Mouse (Mus musculus): Measurements from ENCODE around the gene Sppl2b. TPM values are rescaled to one million over a fixed set of nuclear protein-coding genes. Genes with fewer than 3 reads are reported as not detected.

Sppl2b gene
- total and polyA plus RNA-seq, 2 experiments from 2014 or later = 74.4 to 90.3 TPM

GRCm38 (mm10) chr10:80862305-80862704 lies 7.2 kb downstream of the Sppl2b start:
- Histone ChIP-seq H3K9ac (no peak overlapping the region), H3K27ac (ENCODE audit: low read depth, low read length) (no peak overlapping the region), H3K9me3 (ENCODE audit: low read length) (no peaks in the 10 kb centered on the region), H3K36me3 (ENCODE audit: insufficient read depth) (peaks cover 56% of the 10 kb centered on the region), H3K27me3 (ENCODE audit: insufficient read depth, low read length) (no peaks in the 10 kb centered on the region), H3K4me3 (ENCODE audit: low read depth, low read length) (no peak overlapping the region), H3K4me2 (ENCODE audit: low read depth) (no peak overlapping the region), H3K4me1 (ENCODE audit: insufficient read depth) (no peaks in the 10 kb centered on the region)
- ATAC-seq (no peak), DNase-seq (no peak)
- no peak for TF ChIP-seq CTCF (IDR thresholded peaks at IDR 0.05; ENCODE audit: low read depth)
- WGBS = 93% methylated on average over 5 of the region's 5 CpGs

- H3K27ac ChIP-seq (ENCODE audit: low read depth, low read length) = no peak overlapping the region
- H3K36me3 ChIP-seq (ENCODE audit: insufficient read depth) = peaks cover 63% of the 10 kb centered on the region
- no peaks in the 10 kb centered on the region for H3K9me3 ChIP-seq (ENCODE audit: low read length)
- no peak for ATAC-seq
- DNase-seq = no peak
- H3K4me1 ChIP-seq (ENCODE audit: insufficient read depth) = no peaks in the 10 kb centered on the region
- H3K9ac ChIP-seq = no peak overlapping the region
- H3K4me3 ChIP-seq (ENCODE audit: low read depth, low read length) = no peak overlapping the region
- TF ChIP-seq CTCF (IDR thresholded peaks at IDR 0.05; ENCODE audit: low read depth) = no peak
- no peaks in the 10 kb centered on the region for H3K27me3 ChIP-seq (ENCODE audit: insufficient read depth, low read length)
- no peak overlapping the region for H3K4me2 ChIP-seq (ENCODE audit: low read depth)
- 85% methylated on average over 16 of the region's 16 CpGs for WGBS
Observed at GRCm38 (mm10) chr10:80864446-80864845, 9.4 kb downstream of the Sppl2b start.

GRCm38 (mm10) chr10:80870993-80871392 lies 15.9 kb downstream of the Sppl2b start:
- peaks cover 16% of the 10 kb centered on the region for H3K36me3 ChIP-seq (ENCODE audit: insufficient read depth)
- no peak for DNase-seq
- 92% methylated on average over 3 of the region's 6 CpGs for WGBS

GRCm38 (mm10) chr10:80871581-80871980 lies 16.5 kb downstream of the Sppl2b start, which contains the start of gene Tmprss9:
Tmprss9 (plus strand) TSS chr10:80871848.
- no peak within 1 kb of the TSS for H3K27ac ChIP-seq (ENCODE audit: low read depth, low read length)
- no peaks in the 10 kb centered on the region for H3K27me3 ChIP-seq (ENCODE audit: insufficient read depth, low read length)
- no peak for TF ChIP-seq CTCF (IDR thresholded peaks at IDR 0.05; ENCODE audit: low read depth)
- no peaks in the 10 kb centered on the region for H3K9me3 ChIP-seq (ENCODE audit: low read length)
- ATAC-seq = no peak
- no peak within 1 kb of the TSS for H3K4me2 ChIP-seq (ENCODE audit: low read depth)
- peaks cover 11% of the 10 kb centered on the region for H3K36me3 ChIP-seq (ENCODE audit: insufficient read depth)
- H3K4me3 ChIP-seq (ENCODE audit: low read depth, low read length) = no peak within 1 kb of the TSS
- H3K9ac ChIP-seq = no peak within 1 kb of the TSS
- no peaks in the 10 kb centered on the region for H3K4me1 ChIP-seq (ENCODE audit: insufficient read depth)
- DNase-seq = no peak
- WGBS = 35% methylated on average over 9 of the region's 9 CpGs

More at GRCm38 (mm10) chr10:80870993-80871392, 15.9 kb downstream of the Sppl2b start:
- no peak for ATAC-seq
- TF ChIP-seq CTCF (IDR thresholded peaks at IDR 0.05; ENCODE audit: low read depth) = no peak
- Histone ChIP-seq H3K27ac (ENCODE audit: low read depth, low read length) (no peak overlapping the region), H3K27me3 (ENCODE audit: insufficient read depth, low read length) (no peaks in the 10 kb centered on the region), H3K4me3 (ENCODE audit: low read depth, low read length) (no peak overlapping the region), H3K4me2 (ENCODE audit: low read depth) (no peak overlapping the region), H3K9ac (no peak overlapping the region), H3K4me1 (ENCODE audit: insufficient read depth) (no peaks in the 10 kb centered on the region), H3K9me3 (ENCODE audit: low read length) (no peaks in the 10 kb centered on the region)

- WGBS = 79% methylated on average over 9 of the region's 9 CpGs
- no peak for TF ChIP-seq CTCF (IDR thresholded peaks at IDR 0.05; ENCODE audit: low read depth)
- no peak for DNase-seq
Observed at GRCm38 (mm10) chr10:80874035-80874434, 19.0 kb downstream of the Sppl2b start.

GRCm38 (mm10) chr10:80876028-80876427 lies 21.0 kb downstream of the Sppl2b start:
- peak; percentile 75 for TF ChIP-seq CTCF (IDR thresholded peaks at IDR 0.05; ENCODE audit: low read depth)
- H3K4me3 ChIP-seq (ENCODE audit: low read depth, low read length) = no peak overlapping the region
- H3K27me3 ChIP-seq (ENCODE audit: insufficient read depth, low read length) = no peaks in the 10 kb centered on the region
- WGBS = 25% methylated on average over 5 of the region's 5 CpGs
- H3K4me2 ChIP-seq (ENCODE audit: low read depth) = no peak overlapping the region
- H3K9me3 ChIP-seq (ENCODE audit: low read length) = no peaks in the 10 kb centered on the region
- no peak overlapping the region for H3K9ac ChIP-seq
- DNase-seq (peak; percentile 54), ATAC-seq (peak; percentile 66)
- H3K27ac ChIP-seq (ENCODE audit: low read depth, low read length) = no peak overlapping the region
- H3K36me3 ChIP-seq (ENCODE audit: insufficient read depth) = no peaks in the 10 kb centered on the region
- no peaks in the 10 kb centered on the region for H3K4me1 ChIP-seq (ENCODE audit: insufficient read depth)

More at GRCm38 (mm10) chr10:80874035-80874434, 19.0 kb downstream of the Sppl2b start:
- Histone ChIP-seq H3K27me3 (ENCODE audit: insufficient read depth, low read length) (no peaks in the 10 kb centered on the region), H3K27ac (ENCODE audit: low read depth, low read length) (no peak overlapping the region), H3K9ac (no peak overlapping the region), H3K9me3 (ENCODE audit: low read length) (no peaks in the 10 kb centered on the region), H3K36me3 (ENCODE audit: insufficient read depth) (no peaks in the 10 kb centered on the region), H3K4me1 (ENCODE audit: insufficient read depth) (no peaks in the 10 kb centered on the region), H3K4me3 (ENCODE audit: low read depth, low read length) (no peak overlapping the region), H3K4me2 (ENCODE audit: low read depth) (no peak overlapping the region)
- ATAC-seq = no peak

- H3K4me3 ChIP-seq (ENCODE audit: low read depth, low read length) = no peak overlapping the region
- H3K27me3 ChIP-seq (ENCODE audit: insufficient read depth, low read length) = no peaks in the 10 kb centered on the region
- H3K9ac ChIP-seq = no peak overlapping the region
- no peaks in the 10 kb centered on the region for H3K36me3 ChIP-seq (ENCODE audit: insufficient read depth)
- H3K27ac ChIP-seq (ENCODE audit: low read depth, low read length) = no peak overlapping the region
- no peak overlapping the region for H3K4me2 ChIP-seq (ENCODE audit: low read depth)
- TF ChIP-seq CTCF (IDR thresholded peaks at IDR 0.05; ENCODE audit: low read depth) = no peak
- H3K4me1 ChIP-seq (ENCODE audit: insufficient read depth) = no peaks in the 10 kb centered on the region
- no peaks in the 10 kb centered on the region for H3K9me3 ChIP-seq (ENCODE audit: low read length)
- ATAC-seq (no peak), DNase-seq (no peak)
- WGBS = 21% methylated on average over 3 of the region's 3 CpGs
Observed at GRCm38 (mm10) chr10:80876594-80876993, 21.5 kb downstream of the Sppl2b start.
